14 mouse cellular contexts compared by ENCODE assay signal in genomic region chr7:61790113-61790796, GRCm38 (mm10).
DNase-seq lines count a peak whose midpoint lies in the region; ATAC-seq and TF ChIP-seq lines count a peak whose summit lies in the region.
"Had no signal": no experiment of that assay in that cellular context is flagged by ENCODE, and none has a peak within 500 bp of the region (broad histone marks: within the 10 kb centered on the region; RNA-seq: fewer than 3 reads in every experiment).

No protein-coding gene starts in this region.

- H3K36me3 ChIP-seq in forebrain, embryonic 15.5 days, result no peaks in the 10 kb centered on the region
- H3K36me3 ChIP-seq in forebrain, embryonic 16.5 days (ENCODE audit: control insufficient read depth, insufficient read depth), result no peaks in the 10 kb centered on the region
- H3K36me3 ChIP-seq in neural tube, embryonic 14.5 days (ENCODE audit: control insufficient read depth, insufficient read depth, low read length), result no peaks in the 10 kb centered on the region
- no peaks in the 10 kb centered on the region for H3K36me3 ChIP-seq in hindbrain, postnatal 0 days (ENCODE audit: insufficient read depth, low read length)
- no peaks in the 10 kb centered on the region for H3K36me3 ChIP-seq in midbrain, postnatal 0 days (ENCODE audit: insufficient read depth, low read length)
- H3K36me3 ChIP-seq: liver, embryonic 13.5 days had no signal

- H3K9me3 ChIP-seq in forebrain, embryonic 15.5 days, result no peaks in the 10 kb centered on the region; the same call in 1 of the 2 replicates
- H3K9me3 ChIP-seq in forebrain, embryonic 16.5 days (ENCODE audit: control insufficient read depth, low read length), result no peaks in the 10 kb centered on the region
- no peaks in the 10 kb centered on the region for H3K9me3 ChIP-seq in neural tube, embryonic 14.5 days (ENCODE audit: control insufficient read depth, low read length)
- H3K9me3 ChIP-seq in hindbrain, postnatal 0 days (ENCODE audit: low read length), result no peaks in the 10 kb centered on the region
- no peaks in the 10 kb centered on the region for H3K9me3 ChIP-seq in midbrain, postnatal 0 days (ENCODE audit: low read length)
- H3K9me3 ChIP-seq: liver, embryonic 13.5 days had no signal

- H3K4me3 ChIP-seq in forebrain, embryonic 15.5 days, result no peak overlapping the region
- no peak overlapping the region for H3K4me3 ChIP-seq in forebrain, embryonic 16.5 days (replicated peaks; ENCODE audit: low read length)
- no peak overlapping the region for H3K4me3 ChIP-seq in neural tube, embryonic 14.5 days (ENCODE audit: low read depth, low read length)
- no peak overlapping the region for H3K4me3 ChIP-seq in hindbrain, postnatal 0 days (ENCODE audit: low read length)
- H3K4me3 ChIP-seq in midbrain, postnatal 0 days (ENCODE audit: low read depth, low read length), result no peak overlapping the region
- H3K4me3 ChIP-seq: heart, adult 2 months; liver, embryonic 13.5 days had no signal

- no peak for TF ChIP-seq CTCF in hindbrain, postnatal 0 days (IDR thresholded peaks at IDR 0.05; ENCODE audit: low read depth)
- TF ChIP-seq CTCF in midbrain, postnatal 0 days (IDR thresholded peaks at IDR 0.05), result no peak

- H3K27me3 ChIP-seq in forebrain, embryonic 15.5 days, result no peaks in the 10 kb centered on the region
- no peaks in the 10 kb centered on the region for H3K27me3 ChIP-seq in forebrain, embryonic 16.5 days (replicated peaks; ENCODE audit: control insufficient read depth, insufficient read depth, low read length)
- no peaks in the 10 kb centered on the region for H3K27me3 ChIP-seq in neural tube, embryonic 14.5 days (ENCODE audit: control insufficient read depth, insufficient read depth, low read length)
- no peaks in the 10 kb centered on the region for H3K27me3 ChIP-seq in hindbrain, postnatal 0 days (ENCODE audit: insufficient read depth, low read length)
- H3K27me3 ChIP-seq in midbrain, postnatal 0 days (ENCODE audit: insufficient read depth, low read length), result no peaks in the 10 kb centered on the region
- H3K27me3 ChIP-seq: liver, embryonic 13.5 days had no signal

- DNase-seq in neural tube, embryonic 10.5 days (ENCODE audit: extremely low spot score, low spot score), result no peak
- peak; percentile 9 for DNase-seq in hindbrain, postnatal 0 days (ENCODE audit: low spot score)
- DNase-seq in midbrain, postnatal 0 days (ENCODE audit: low spot score), result peak; percentile 46
- no peak for DNase-seq in kidney, adult 18-20 months
- DNase-seq in thymus, postnatal 36 days, result no peak
- DNase-seq: cerebellum, postnatal 14 days; heart, adult 2 months; kidney, postnatal 4 days; liver, embryonic 13.5 days; lung, postnatal 4 days; thymus, postnatal 4 days had no signal

- WGBS in forebrain, embryonic 15.5 days, result 84% methylated on average over 5 of the region's 5 CpGs
- 83% methylated on average over 5 of the region's 5 CpGs for WGBS in forebrain, embryonic 16.5 days
- WGBS in neural tube, embryonic 14.5 days, result 87% methylated on average over 5 of the region's 5 CpGs
- 74% methylated on average over 5 of the region's 5 CpGs for WGBS in hindbrain, postnatal 0 days
- 82% methylated on average over 5 of the region's 5 CpGs for WGBS in midbrain, postnatal 0 days

- no peak overlapping the region for H3K9ac ChIP-seq in forebrain, embryonic 15.5 days (replicated peaks)
- H3K9ac ChIP-seq in forebrain, embryonic 16.5 days (replicated peaks; ENCODE audit: low read depth, low read length), result no peak overlapping the region
- H3K9ac ChIP-seq in neural tube, embryonic 14.5 days (replicated peaks; ENCODE audit: low read depth, low read length), result no peak overlapping the region
- H3K9ac ChIP-seq in hindbrain, postnatal 0 days (replicated peaks; ENCODE audit: low read length), result no peak overlapping the region
- no peak overlapping the region for H3K9ac ChIP-seq in midbrain, postnatal 0 days (replicated peaks; ENCODE audit: low read length, poor library complexity, severe bottlenecking)
- H3K9ac ChIP-seq: liver, embryonic 13.5 days had no signal

- H3K4me1 ChIP-seq in forebrain, embryonic 15.5 days, result no peaks in the 10 kb centered on the region
- H3K4me1 ChIP-seq in forebrain, embryonic 16.5 days (replicated peaks; ENCODE audit: control insufficient read depth, insufficient read depth, low read length), result no peaks in the 10 kb centered on the region
- H3K4me1 ChIP-seq in neural tube, embryonic 14.5 days (ENCODE audit: control insufficient read depth, insufficient read depth, low read length), result no peaks in the 10 kb centered on the region
- no peaks in the 10 kb centered on the region for H3K4me1 ChIP-seq in hindbrain, postnatal 0 days (ENCODE audit: insufficient read depth, low read length)
- H3K4me1 ChIP-seq in midbrain, postnatal 0 days (ENCODE audit: insufficient read depth, low read length), result no peaks in the 10 kb centered on the region
- H3K4me1 ChIP-seq: liver, embryonic 13.5 days had no signal

- ATAC-seq in forebrain, embryonic 15.5 days (replicated peaks), result 0 out of 2 replicates have a peak, but pooled peaks have one; percentile 41
- no peak for ATAC-seq in forebrain, embryonic 16.5 days
- peak; percentile 73; the same call in 1 of the 2 replicates for ATAC-seq in neural tube, embryonic 14.5 days (ENCODE audit: low read depth)
- ATAC-seq in hindbrain, postnatal 0 days, result peak; percentile 58; the same call in 1 of the 2 replicates
- ATAC-seq in midbrain, postnatal 0 days (ENCODE audit: low FRiP score), result peak; percentile 69

- H3K27ac ChIP-seq in forebrain, embryonic 15.5 days (replicated peaks), result no peak overlapping the region
- no peak overlapping the region for H3K27ac ChIP-seq in forebrain, embryonic 16.5 days (ENCODE audit: low read length)
- no peak overlapping the region for H3K27ac ChIP-seq in neural tube, embryonic 14.5 days (ENCODE audit: low read depth, low read length)
- H3K27ac ChIP-seq in hindbrain, postnatal 0 days, result no peak overlapping the region
- H3K27ac ChIP-seq in midbrain, postnatal 0 days (ENCODE audit: low read depth, low read length), result no peak overlapping the region
- H3K27ac ChIP-seq: heart, adult 2 months; liver, embryonic 13.5 days had no signal

- no peak overlapping the region for H3K4me2 ChIP-seq in forebrain, embryonic 15.5 days (replicated peaks)
- no peak overlapping the region for H3K4me2 ChIP-seq in forebrain, embryonic 16.5 days (ENCODE audit: low read length)
- no peak overlapping the region for H3K4me2 ChIP-seq in neural tube, embryonic 14.5 days (ENCODE audit: low read depth, low read length)
- H3K4me2 ChIP-seq in hindbrain, postnatal 0 days (ENCODE audit: low read depth, low read length), result no peak overlapping the region
- H3K4me2 ChIP-seq in midbrain, postnatal 0 days (ENCODE audit: low read depth, low read length, poor library complexity, severe bottlenecking), result no peak overlapping the region
- H3K4me2 ChIP-seq: liver, embryonic 13.5 days had no signal

Comparison
In these comparisons a context has a peak if more than half of its experiments do, and no peak if none do; other contexts are left out.
1. DNase-seq: peak in hindbrain, postnatal 0 days (single experiment) and midbrain, postnatal 0 days (single experiment); none in neural tube, embryonic 10.5 days (single experiment), kidney, adult 18-20 months (single experiment) and thymus, postnatal 36 days (0 of 2).